Mouse (Mus musculus) hindbrain, embryonic 11.5 days (tissue): ENCODE results near the gene Srgn. TPM values are rescaled to one million over a fixed set of nuclear protein-coding genes. Genes with fewer than 3 reads are reported as not detected.
A peak's percentile ranks its signal among the peaks of the same experiment; 100 is the strongest.

Experiments used
- ATAC-seq: fragments of 200-750 bp; cut with Nextera tagmentation; 2 replicates; pipeline ENCODE4 v1.8.0; 2017; ENCODE audit warnings: mild to moderate bottlenecking, moderate TSS enrichment, moderate library complexity; ENCODE audit not compliant: low FRiP score
- DNase-seq: peaks from one replicate; pipeline ENCODE4 v3.0.0-alpha.2; 2015; ENCODE audit warnings: low spot score
- H3K27ac ChIP-seq: fragments of 300-500 bp; sonication (generic); 2 replicates; pipeline ENCODE4 v1.5.1; 2014; ENCODE audit warnings: mild to moderate bottlenecking, low read depth, low read length
- H3K27me3 ChIP-seq: fragments of 300-500 bp; sonication (generic); 2 replicates; pipeline ENCODE4 v1.6.1; 2014; ENCODE audit warnings: mild to moderate bottlenecking, low read length, moderate library complexity, mixed read lengths; ENCODE audit not compliant: control insufficient read depth, insufficient read depth
- H3K36me3 ChIP-seq: fragments of 300-500 bp; sonication (generic); 2 replicates; pipeline ENCODE4 v1.6.1; 2014; ENCODE audit warnings: mild to moderate bottlenecking, low read length, moderate library complexity, mixed read lengths; ENCODE audit not compliant: control insufficient read depth, insufficient read depth
- H3K4me1 ChIP-seq: fragments of 300-500 bp; sonication (generic); replicated peaks from 2 replicates; pipeline ENCODE4 v1.6.1; 2014; ENCODE audit warnings: low read length, mixed read lengths; ENCODE audit not compliant: control insufficient read depth, insufficient read depth
- H3K4me2 ChIP-seq: fragments of 300-500 bp; sonication (generic); replicated peaks from 2 replicates; pipeline ENCODE4 v1.6.1; 2014; ENCODE audit warnings: mild to moderate bottlenecking, low read depth, low read length
- H3K4me3 ChIP-seq: fragments of 300-500 bp; sonication (generic); 2 replicates; pipeline ENCODE4 v1.5.1; 2014; ENCODE audit warnings: low read depth, low read length
- H3K9ac ChIP-seq: fragments of 300-500 bp; sonication (generic); 2 replicates; pipeline ENCODE4 v1.6.1; 2014; ENCODE audit warnings: low read depth, low read length
- H3K9me3 ChIP-seq: fragments of 300-500 bp; sonication (generic); 2 replicates; pipeline ENCODE4 v1.6.1; 2016; ENCODE audit warnings: low read length; ENCODE audit not compliant: control insufficient read depth
- WGBS: fragments of 180-500 bp; shearing (Covaris S2); extraction: QIAGEN DNeasy Blood & Tissue Kit; methylation state at CpG from one replicate; pipeline ENCODE4 v1.1.7; 2014; 5-methylcytosine and 5-hydroxymethylcytosine counted together
- polyA plus RNA-seq: library from polyadenylated mRNA; unstranded; fragments of >200 nt; fragmentation: Nextera tagmentation; extraction: Ambion mirVana; gene quantifications from 2 replicates; pipeline ENCODE4 v1.2.1, GENCODE M21; 2014

Gene Srgn
- polyA plus RNA-seq, 1 experiment from 2014 or later: 5.8 TPM

- no peak overlapping the region for H3K27ac ChIP-seq
- H3K36me3 ChIP-seq: no peaks in the 10 kb centered on the region
- DNase-seq (no peak), ATAC-seq (no peak)
- H3K4me1 ChIP-seq: no peaks in the 10 kb centered on the region
- no peak overlapping the region for H3K4me3 ChIP-seq
- no peak overlapping the region for H3K4me2 ChIP-seq
- 90% methylated on average over 6 of the region's 6 CpGs for WGBS
- no peaks in the 10 kb centered on the region for H3K27me3 ChIP-seq
- H3K9me3 ChIP-seq: no peaks in the 10 kb centered on the region
- no peak overlapping the region for H3K9ac ChIP-seq
Observed at GRCm38 (mm10) chr10:62511528-62511927, 15.7 kb downstream of the Srgn start.

- Histone ChIP-seq H3K36me3 (no peaks in the 10 kb centered on the region), H3K4me3 (no peak overlapping the region), H3K27ac (no peak overlapping the region), H3K4me2 (no peak overlapping the region), H3K9ac (no peak overlapping the region), H3K9me3 (no peaks in the 10 kb centered on the region), H3K27me3 (no peaks in the 10 kb centered on the region), H3K4me1 (no peaks in the 10 kb centered on the region)
- 70% methylated on average over 11 of the region's 11 CpGs for WGBS
- ATAC-seq (no peak), DNase-seq (no peak)
Observed at GRCm38 (mm10) chr10:62509032-62509656, 18.1 kb downstream of the Srgn start.

- Histone ChIP-seq H3K9me3 (no peaks in the 10 kb centered on the region), H3K4me1 (no peaks in the 10 kb centered on the region), H3K9ac (no peak overlapping the region; the same call in 1 of the 2 replicates), H3K27ac (no peak overlapping the region), H3K4me3 (peak overlapping the region; percentile 15; the same call in 1 of the 2 replicates), H3K36me3 (no peaks in the 10 kb centered on the region), H3K27me3 (no peaks in the 10 kb centered on the region), H3K4me2 (peak overlapping the region; percentile 34)
- 7% methylated on average over 11 of the region's 11 CpGs for WGBS
- DNase-seq (peak; percentile 25), ATAC-seq (no peak)
Observed at GRCm38 (mm10) chr10:62508459-62508858, 18.8 kb downstream of the Srgn start.

GRCm38 (mm10) chr10:62507591-62508308 is 19.5 kb downstream of the Srgn start:
- ATAC-seq (no peak), DNase-seq (peak; percentile 35)
- H3K27me3 ChIP-seq: no peaks in the 10 kb centered on the region
- no peak overlapping the region for H3K27ac ChIP-seq
- H3K4me2 ChIP-seq: peak overlapping the region; percentile 34
- 15% methylated on average over 18 of the region's 18 CpGs for WGBS
- no peaks in the 10 kb centered on the region for H3K4me1 ChIP-seq
- H3K9me3 ChIP-seq: no peaks in the 10 kb centered on the region
- H3K9ac ChIP-seq: no peak overlapping the region
- no peaks in the 10 kb centered on the region for H3K36me3 ChIP-seq
- H3K4me3 ChIP-seq: no peak overlapping the region

GRCm38 (mm10) chr10:62507071-62507470 is 20.2 kb downstream of the Srgn start:
- no peak for ATAC-seq
- Histone ChIP-seq H3K36me3 (no peaks in the 10 kb centered on the region), H3K4me3 (no peak overlapping the region), H3K4me1 (no peaks in the 10 kb centered on the region), H3K27me3 (no peaks in the 10 kb centered on the region), H3K9me3 (no peaks in the 10 kb centered on the region), H3K9ac (no peak overlapping the region), H3K27ac (no peak overlapping the region), H3K4me2 (no peak overlapping the region)
- WGBS: 92% methylated on average over 4 of the region's 4 CpGs
- DNase-seq: no peak

GRCm38 (mm10) chr10:62506019-62506556 is 21.2 kb downstream of the Srgn start:
- no peak overlapping the region for H3K4me2 ChIP-seq

GRCm38 (mm10) chr10:62505224-62505983 is 21.8 kb downstream of the Srgn start:
- Histone ChIP-seq H3K27ac (no peak overlapping the region), H3K27me3 (no peaks in the 10 kb centered on the region), H3K36me3 (no peaks in the 10 kb centered on the region), H3K4me3 (no peak overlapping the region), H3K9ac (no peak overlapping the region), H3K9me3 (no peaks in the 10 kb centered on the region), H3K4me2 (no peak overlapping the region), H3K4me1 (no peaks in the 10 kb centered on the region)
- 78% methylated on average over 9 of the region's 9 CpGs for WGBS
- ATAC-seq: no peak
- no peak for DNase-seq

More at GRCm38 (mm10) chr10:62506019-62506556, 21.2 kb downstream of the Srgn start:
- DNase-seq (no peak), ATAC-seq (no peak)
- Histone ChIP-seq H3K36me3 (no peaks in the 10 kb centered on the region), H3K9me3 (no peaks in the 10 kb centered on the region), H3K27ac (no peak overlapping the region), H3K9ac (no peak overlapping the region), H3K4me3 (no peak overlapping the region), H3K4me1 (no peaks in the 10 kb centered on the region), H3K27me3 (no peaks in the 10 kb centered on the region)
- WGBS: 85% methylated on average over 17 of the region's 17 CpGs

- no peak overlapping the region for H3K4me3 ChIP-seq
- no peak overlapping the region for H3K27ac ChIP-seq
- H3K9me3 ChIP-seq: no peaks in the 10 kb centered on the region
- no peak for ATAC-seq
- DNase-seq: no peak
- no peak overlapping the region for H3K4me2 ChIP-seq
- H3K9ac ChIP-seq: no peak overlapping the region
- no peaks in the 10 kb centered on the region for H3K27me3 ChIP-seq
- H3K4me1 ChIP-seq: no peaks in the 10 kb centered on the region
- 80% methylated on average over 12 of the region's 12 CpGs for WGBS
- H3K36me3 ChIP-seq: no peaks in the 10 kb centered on the region
Observed at GRCm38 (mm10) chr10:62503836-62504628, 23.2 kb downstream of the Srgn start.
